Mouse (Mus musculus): Measurements from ENCODE around the gene Il16. TPM values are rescaled to one million over a fixed set of nuclear protein-coding genes. Genes with fewer than 3 reads are reported as not detected.
A peak's percentile ranks its signal among the peaks of the same experiment; 100 is the strongest.

Gene Il16
- polyA plus RNA-seq, 1 experiment from 2014 or later, result 7.2 TPM

DNA sequence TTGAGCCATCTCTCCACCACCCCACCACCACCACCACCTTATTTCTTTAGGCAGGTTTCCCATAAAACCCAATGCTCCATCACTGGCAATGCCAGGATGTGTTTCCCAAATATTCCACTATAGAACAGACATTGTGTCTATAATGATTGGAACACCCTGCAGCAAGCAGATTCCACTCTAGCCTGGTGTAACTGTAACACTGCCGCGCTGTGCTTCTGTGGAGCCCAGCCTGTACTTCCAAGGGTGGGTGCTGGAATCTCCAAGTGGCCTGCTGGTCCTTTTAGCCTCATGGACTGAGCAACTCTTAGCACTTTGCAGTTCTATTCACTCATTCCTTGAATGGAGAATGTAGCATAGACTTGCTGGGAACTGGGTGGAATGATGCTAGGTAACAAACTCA is 138.7 kb downstream of the Il16 start:
- H3K4me2 ChIP-seq (ENCODE audit: low read depth, low read length), result no peak overlapping the region
- H3K27me3 ChIP-seq (replicated peaks; ENCODE audit: control insufficient read depth, insufficient read depth, low read length), result no peaks in the 10 kb centered on the region; the same call in 1 of the 2 replicates
- no peak overlapping the region for H3K9ac ChIP-seq (ENCODE audit: low read depth, low read length)
- ATAC-seq (ENCODE audit: low read depth), result no peak
- H3K4me1 ChIP-seq (ENCODE audit: control insufficient read depth, insufficient read depth, low read length), result no peaks in the 10 kb centered on the region
- 95% methylated on average over 2 of the region's 2 CpGs for WGBS
- H3K36me3 ChIP-seq (ENCODE audit: control insufficient read depth, insufficient read depth, low read length), result no peaks in the 10 kb centered on the region
- H3K27ac ChIP-seq (replicated peaks; ENCODE audit: low read depth, low read length), result no peak overlapping the region
- DNase-seq (ENCODE audit: low spot score), result no peak
- H3K4me3 ChIP-seq (ENCODE audit: low read depth, low read length), result no peak overlapping the region
- H3K9me3 ChIP-seq (ENCODE audit: control insufficient read depth, low read length), result no peaks in the 10 kb centered on the region

- Histone ChIP-seq H3K27ac (replicated peaks; ENCODE audit: low read depth, low read length) (no peak overlapping the region), H3K9me3 (ENCODE audit: control insufficient read depth, low read length) (no peaks in the 10 kb centered on the region), H3K9ac (ENCODE audit: low read depth, low read length) (no peak overlapping the region), H3K4me1 (ENCODE audit: control insufficient read depth, insufficient read depth, low read length) (no peaks in the 10 kb centered on the region), H3K27me3 (replicated peaks; ENCODE audit: control insufficient read depth, insufficient read depth, low read length) (no peaks in the 10 kb centered on the region; the same call in 1 of the 2 replicates), H3K36me3 (ENCODE audit: control insufficient read depth, insufficient read depth, low read length) (no peaks in the 10 kb centered on the region), H3K4me3 (ENCODE audit: low read depth, low read length) (no peak overlapping the region), H3K4me2 (ENCODE audit: low read depth, low read length) (no peak overlapping the region)
- peak; percentile 33 for DNase-seq (ENCODE audit: low spot score)
- WGBS, result 71% methylated on average over 7 of the region's 7 CpGs
- peak; percentile 76 for ATAC-seq (ENCODE audit: low read depth)
Measured at GRCm38 (mm10) chr7:83604180-83604944, 141.2 kb downstream of the Il16 start.

GRCm38 (mm10) chr7:83599913-83600286 is 145.6 kb downstream of the Il16 start:
- Histone ChIP-seq H3K4me2 (ENCODE audit: low read depth, low read length) (no peak overlapping the region), H3K27ac (replicated peaks; ENCODE audit: low read depth, low read length) (no peak overlapping the region), H3K9me3 (ENCODE audit: control insufficient read depth, low read length) (no peaks in the 10 kb centered on the region), H3K4me3 (ENCODE audit: low read depth, low read length) (no peak overlapping the region), H3K9ac (ENCODE audit: low read depth, low read length) (no peak overlapping the region), H3K27me3 (replicated peaks; ENCODE audit: control insufficient read depth, insufficient read depth, low read length) (no peaks in the 10 kb centered on the region; the same call in 1 of the 2 replicates), H3K36me3 (ENCODE audit: control insufficient read depth, insufficient read depth, low read length) (no peaks in the 10 kb centered on the region), H3K4me1 (ENCODE audit: control insufficient read depth, insufficient read depth, low read length) (no peaks in the 10 kb centered on the region)
- no peak for DNase-seq (ENCODE audit: low spot score)
- ATAC-seq (ENCODE audit: low read depth), result no peak
- 56% methylated on average over 8 of the region's 8 CpGs for WGBS

- Histone ChIP-seq H3K4me1 (ENCODE audit: control insufficient read depth, insufficient read depth, low read length) (no peaks in the 10 kb centered on the region), H3K9ac (ENCODE audit: low read depth, low read length) (no peak overlapping the region), H3K27me3 (replicated peaks; ENCODE audit: control insufficient read depth, insufficient read depth, low read length) (no peaks in the 10 kb centered on the region; the same call in 1 of the 2 replicates), H3K9me3 (ENCODE audit: control insufficient read depth, low read length) (no peaks in the 10 kb centered on the region), H3K27ac (replicated peaks; ENCODE audit: low read depth, low read length) (no peak overlapping the region), H3K36me3 (ENCODE audit: control insufficient read depth, insufficient read depth, low read length) (no peaks in the 10 kb centered on the region), H3K4me2 (ENCODE audit: low read depth, low read length) (no peak overlapping the region), H3K4me3 (ENCODE audit: low read depth, low read length) (no peak overlapping the region)
- 86% methylated on average over 13 of the region's 13 CpGs for WGBS
- ATAC-seq (ENCODE audit: low read depth) (no peak), DNase-seq (ENCODE audit: low spot score) (no peak)
Measured at GRCm38 (mm10) chr7:83598997-83599912, 146.3 kb downstream of the Il16 start.

DNA sequence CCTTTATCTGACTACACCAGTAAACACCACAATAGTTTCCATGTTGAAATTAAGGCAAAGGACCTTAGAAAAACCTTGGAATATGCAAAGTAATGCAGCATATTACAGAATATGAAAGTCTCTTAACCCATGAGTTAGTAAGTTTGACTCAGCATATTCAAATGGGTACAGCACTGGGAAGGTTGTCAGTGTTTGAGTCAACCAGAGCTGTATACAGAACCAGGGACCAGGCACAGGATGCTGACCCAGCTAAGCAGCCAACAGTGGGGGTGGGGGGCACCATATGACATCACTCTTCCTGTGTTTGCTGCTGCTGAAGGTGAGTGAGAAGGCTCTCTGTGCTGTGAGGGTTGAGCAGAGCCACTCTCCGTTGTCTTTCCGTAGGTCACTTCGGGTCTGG is 148.5 kb downstream of the Il16 start:
- DNase-seq (ENCODE audit: low spot score) (no peak), ATAC-seq (ENCODE audit: low read depth) (no peak)
- Histone ChIP-seq H3K4me2 (ENCODE audit: low read depth, low read length) (no peak overlapping the region), H3K36me3 (ENCODE audit: control insufficient read depth, insufficient read depth, low read length) (no peaks in the 10 kb centered on the region), H3K4me1 (ENCODE audit: control insufficient read depth, insufficient read depth, low read length) (no peaks in the 10 kb centered on the region), H3K27ac (replicated peaks; ENCODE audit: low read depth, low read length) (no peak overlapping the region), H3K9me3 (ENCODE audit: control insufficient read depth, low read length) (no peaks in the 10 kb centered on the region), H3K4me3 (ENCODE audit: low read depth, low read length) (no peak overlapping the region), H3K9ac (ENCODE audit: low read depth, low read length) (no peak overlapping the region), H3K27me3 (replicated peaks; ENCODE audit: control insufficient read depth, insufficient read depth, low read length) (no peaks in the 10 kb centered on the region)
- WGBS, result 94% methylated on average over 3 of the region's 3 CpGs

- no peaks in the 10 kb centered on the region for H3K4me1 ChIP-seq (ENCODE audit: control insufficient read depth, insufficient read depth, low read length)
- no peak overlapping the region for H3K27ac ChIP-seq (replicated peaks; ENCODE audit: low read depth, low read length)
- DNase-seq (ENCODE audit: low spot score) (no peak), ATAC-seq (ENCODE audit: low read depth) (no peak)
- no peaks in the 10 kb centered on the region for H3K9me3 ChIP-seq (ENCODE audit: control insufficient read depth, low read length)
- WGBS, result 82% methylated on average over 3 of the region's 3 CpGs
- no peaks in the 10 kb centered on the region for H3K36me3 ChIP-seq (ENCODE audit: control insufficient read depth, insufficient read depth, low read length)
- no peak overlapping the region for H3K4me3 ChIP-seq (ENCODE audit: low read depth, low read length)
- no peak overlapping the region for H3K4me2 ChIP-seq (ENCODE audit: low read depth, low read length)
- no peaks in the 10 kb centered on the region for H3K27me3 ChIP-seq (replicated peaks; ENCODE audit: control insufficient read depth, insufficient read depth, low read length)
- no peak overlapping the region for H3K9ac ChIP-seq (ENCODE audit: low read depth, low read length)
Measured at GRCm38 (mm10) chr7:83594056-83594455, 151.5 kb downstream of the Il16 start.

Other genes starting within 250 kb of the Il16 start
- 0.94 and 0.99 TPM in 2 replicates for gene Tmc3, start 160.8 kb downstream of the Il16 start, polyA plus RNA-seq (2014; fragmentation: Nextera tagmentation; extraction: Ambion mirVana)
- 22.5 and 23.3 TPM in 2 replicates for gene Stard5, start 113.8 kb downstream of the Il16 start, polyA plus RNA-seq (2014; fragmentation: Nextera tagmentation; extraction: Ambion mirVana)
- gene Cfap161, start 49.2 kb upstream of the Il16 start, polyA plus RNA-seq (2014; fragmentation: Nextera tagmentation; extraction: Ambion mirVana), result 2.0 and 4.3 TPM in 2 replicates
- gene Tlnrd1, start 138.6 kb upstream of the Il16 start, polyA plus RNA-seq (2014; fragmentation: Nextera tagmentation; extraction: Ambion mirVana), result 14.9 and 15.1 TPM in 2 replicates
- gene Mesd, start 138.7 kb upstream of the Il16 start, polyA plus RNA-seq (2014; fragmentation: Nextera tagmentation; extraction: Ambion mirVana), result 84.2 and 89.3 TPM in 2 replicates